Mouse (Mus musculus) lung, postnatal 10 days (tissue): ENCODE measurements at regions not wholly inside any gene's neighbourhood (a gene's known extent, or its start where the extent isn't known, plus 50 kb on each side); places are given as distances from the start of the nearest gene placed in this dataset.

Source experiments
- DNase-seq: peaks from one replicate; pipeline ENCODE4 v3.0.0; 2021

GRCm38 (mm10) chr8:49631286-49631685 is 787.5 kb upstream of the Tenm3 start:
- DNase-seq: peak; percentile 5

GRCm38 (mm10) chr8:49627966-49628495 is 784.3 kb upstream of the Tenm3 start:
- no peak for DNase-seq

GRCm38 (mm10) chr8:49595501-49595900 is 751.8 kb upstream of the Tenm3 start:
- DNase-seq: no peak

- DNase-seq: no peak
Measured at GRCm38 (mm10) chr8:49567423-49567822, 723.7 kb upstream of the Tenm3 start.

GRCm38 (mm10) chr8:49563499-49564279 is 719.9 kb upstream of the Tenm3 start:
- no peak for DNase-seq

- DNase-seq: no peak
Measured at GRCm38 (mm10) chr8:49562976-49563375, 719.2 kb upstream of the Tenm3 start.

- no peak for DNase-seq
Measured at GRCm38 (mm10) chr8:49555724-49556457, 712.1 kb upstream of the Tenm3 start.

- DNase-seq: peak; percentile 41
Measured at GRCm38 (mm10) chr8:49553175-49553574, 709.4 kb upstream of the Tenm3 start.

- no peak for DNase-seq
Measured at GRCm38 (mm10) chr8:49543321-49543720, 699.6 kb upstream of the Tenm3 start.

GRCm38 (mm10) chr8:49541337-49541736 is 697.6 kb upstream of the Tenm3 start:
- no peak for DNase-seq

GRCm38 (mm10) chr8:49533412-49534351 is 689.9 kb upstream of the Tenm3 start:
- no peak for DNase-seq

- DNase-seq: no peak
Measured at GRCm38 (mm10) chr8:49529294-49529693, 685.5 kb upstream of the Tenm3 start.

- no peak for DNase-seq
Measured at GRCm38 (mm10) chr8:49492906-49493305, 649.2 kb upstream of the Tenm3 start.

- DNase-seq: no peak
Measured at GRCm38 (mm10) chr8:49485284-49485683, 641.5 kb upstream of the Tenm3 start.

GRCm38 (mm10) chr8:49481476-49481992 is 637.8 kb upstream of the Tenm3 start:
- no peak for DNase-seq

- no peak for DNase-seq
Measured at GRCm38 (mm10) chr8:49465911-49466518, 622.3 kb upstream of the Tenm3 start.

GRCm38 (mm10) chr8:49465070-49465469 is 621.3 kb upstream of the Tenm3 start:
- DNase-seq: no peak

GRCm38 (mm10) chr8:49462602-49463001 is 618.9 kb upstream of the Tenm3 start:
- DNase-seq: no peak

GRCm38 (mm10) chr8:49461724-49462473 is 618.1 kb upstream of the Tenm3 start:
- no peak for DNase-seq

- no peak for DNase-seq
Measured at GRCm38 (mm10) chr8:49445444-49445843, 601.7 kb upstream of the Tenm3 start.

- no peak for DNase-seq
Measured at GRCm38 (mm10) chr8:49441270-49441669, 597.5 kb upstream of the Tenm3 start.
